Comparison of ENCODE assay signal across 11 mouse cellular contexts in genomic region chr3:151424326-151425207, GRCm38 (mm10). TPM values are rescaled to one million over a fixed set of nuclear protein-coding genes. Genes with fewer than 3 reads are reported as not detected.
DNase-seq lines count a peak whose midpoint lies in the region; ATAC-seq and TF ChIP-seq lines count a peak whose summit lies in the region.
"Had no signal": no experiment of that assay in that cellular context is flagged by ENCODE, and none has a peak within 500 bp of the region (broad histone marks: within the 10 kb centered on the region; RNA-seq: fewer than 3 reads in every experiment).

No protein-coding gene starts in this region.

- no peaks in the 10 kb centered on the region for H3K36me3 ChIP-seq in heart, embryonic 15.5 days
- H3K36me3 ChIP-seq in liver, embryonic 12.5 days = no peaks in the 10 kb centered on the region
- H3K36me3 ChIP-seq: embryonic facial prominence, embryonic 12.5 days; hindbrain, embryonic 12.5 days had no signal

- no peak overlapping the region for H3K4me2 ChIP-seq in heart, embryonic 15.5 days
- no peak overlapping the region for H3K4me2 ChIP-seq in liver, embryonic 12.5 days
- H3K4me2 ChIP-seq: embryonic facial prominence, embryonic 12.5 days; hindbrain, embryonic 12.5 days had no signal

- TF ChIP-seq CTCF in layer of hippocampus, adult 2 months (conservative IDR thresholded peaks at IDR 0.05) = no peak

- no peaks in the 10 kb centered on the region for H3K4me1 ChIP-seq in heart, embryonic 15.5 days (replicated peaks)
- H3K4me1 ChIP-seq in liver, embryonic 12.5 days = no peaks in the 10 kb centered on the region
- H3K4me1 ChIP-seq: embryonic facial prominence, embryonic 12.5 days; hindbrain, embryonic 12.5 days had no signal

- H3K9ac ChIP-seq in heart, embryonic 15.5 days = no peak overlapping the region
- no peak overlapping the region for H3K9ac ChIP-seq in liver, embryonic 12.5 days
- H3K9ac ChIP-seq: embryonic facial prominence, embryonic 12.5 days; hindbrain, embryonic 12.5 days had no signal

- WGBS in heart, embryonic 15.5 days = 59% methylated on average over 9 of the region's 9 CpGs
- 45% methylated on average over 9 of the region's 9 CpGs for WGBS in liver, embryonic 12.5 days (ENCODE audit: insufficient replicate concordance)

- H3K9me3 ChIP-seq in heart, embryonic 15.5 days (replicated peaks) = no peaks in the 10 kb centered on the region
- H3K9me3 ChIP-seq in liver, embryonic 12.5 days (replicated peaks) = no peaks in the 10 kb centered on the region
- H3K9me3 ChIP-seq: embryonic facial prominence, embryonic 12.5 days; hindbrain, embryonic 12.5 days had no signal

- H3K27ac ChIP-seq in layer of hippocampus, adult 2 months = peak overlapping the region; percentile 69; the same call in 1 of the 2 replicates
- peak overlapping the region; percentile 49 for H3K27ac ChIP-seq in heart, embryonic 15.5 days
- H3K27ac ChIP-seq in liver, embryonic 12.5 days = peak overlapping the region; percentile 30; the same call in 1 of the 2 replicates
- H3K27ac ChIP-seq: embryonic facial prominence, embryonic 12.5 days; hindbrain, embryonic 12.5 days had no signal

- no peak; the same call in 1 of the 2 replicates for ATAC-seq in heart, embryonic 15.5 days (replicated peaks; ENCODE audit: insufficient number of reproducible peaks, insufficient read depth, low FRiP score, low read depth)
- ATAC-seq in liver, embryonic 12.5 days = peak; percentile 44; the same call in 1 of the 2 replicates
- ATAC-seq in megakaryocyte-erythroid progenitor cell, adult 5-6 weeks (replicated peaks; ENCODE audit: low FRiP score, low TSS enrichment, poor library complexity, severe bottlenecking) = peak; percentile 30; the same call in 1 of the 2 replicates
- ATAC-seq in erythroblast, adult 5-6 weeks (replicated peaks; ENCODE audit: low FRiP score, poor library complexity, severe bottlenecking) = no peak

- H3K27me3 ChIP-seq in heart, embryonic 15.5 days = no peaks in the 10 kb centered on the region
- no peaks in the 10 kb centered on the region for H3K27me3 ChIP-seq in liver, embryonic 12.5 days (replicated peaks)
- H3K27me3 ChIP-seq: CH12.LX; embryonic facial prominence, embryonic 12.5 days; hindbrain, embryonic 12.5 days had no signal

- no peak for DNase-seq in layer of hippocampus, adult 2 months (ENCODE audit: low spot score in 2 of 2)
- no peak for DNase-seq in layer of hippocampus, adult 9-11 months
- no peak for DNase-seq in Muller cell, postnatal 12 days (ENCODE audit: inconsistent ontology term)
- DNase-seq in cerebellum, postnatal 4 days (ENCODE audit: low spot score in 2 of 2) = no peak

- H3K4me3 ChIP-seq in layer of hippocampus, adult 2 months = no peak overlapping the region
- H3K4me3 ChIP-seq in heart, embryonic 15.5 days = no peak overlapping the region
- H3K4me3 ChIP-seq in liver, embryonic 12.5 days = no peak overlapping the region
- H3K4me3 ChIP-seq: embryonic facial prominence, embryonic 12.5 days; hindbrain, embryonic 12.5 days had no signal

RNA-seq across cellular contexts. Expression of gene Adgrl4, which starts 13.1 kb away (rescaled TPM):
- 10 to 100 TPM; 15.7 to 19.2 TPM for total RNA-seq in layer of hippocampus, adult 2 months (2021)
- 15.2 and 17.7 TPM in 2 replicates for polyA plus RNA-seq in heart, embryonic 15.5 days (2015; fragmentation: Nextera tagmentation; extraction: Ambion mirVana)
- 10.8 and 11.1 TPM in 2 replicates for polyA plus RNA-seq in liver, embryonic 12.5 days (2016; fragmentation: Nextera tagmentation; extraction: Ambion mirVana)
- total RNA-seq in megakaryocyte-erythroid progenitor cell, adult 5-6 weeks (2014; fragmentation: Nextera tagmentation) = 1.7 and 20.4 TPM in 2 replicates
- total RNA-seq in megakaryocyte-erythroid progenitor cell, adult 5-6 weeks (2017) = 11.9 and 83.0 TPM in 2 replicates
- total RNA-seq in erythroblast, adult 5-6 weeks (2015; ENCODE audit: low replicate concordance) = 2.7 and 11.3 TPM in 2 replicates
- 7.0 and 23.6 TPM in 2 replicates for total RNA-seq in erythroblast, adult 5-6 weeks (2017; ENCODE audit: low replicate concordance)
- total RNA-seq: CH12.LX had no signal

Comparison
In these comparisons a context has a peak if more than half of its experiments do, and no peak if none do; other contexts are left out.
1. ATAC-seq: peak in liver, embryonic 12.5 days (single experiment) and megakaryocyte-erythroid progenitor cell, adult 5-6 weeks (single experiment); none in heart, embryonic 15.5 days (single experiment) and erythroblast, adult 5-6 weeks (single experiment).
2. Peak in every context shown above with its lines, with median percentiles within 50 percentile points of each other: H3K27ac ChIP-seq.